Mouse (Mus musculus) ovary, adult 18-20 months (tissue): ENCODE measurements at regions not wholly inside any gene's neighbourhood (a gene's known extent, or its start where the extent isn't known, plus 50 kb on each side); places are given as distances from the start of the nearest gene placed in this dataset.

Experiments
- DNase-seq: peaks from one replicate; pipeline ENCODE4 v3.0.0; 2022; ENCODE audit warnings: low spot score, mixed read lengths

GRCm38 (mm10) chr12:77179138-77179537 lies 58.8 kb upstream of the Fut8 start:
- DNase-seq, result no peak

GRCm38 (mm10) chr12:77177811-77178578 lies 59.9 kb upstream of the Fut8 start:
- no peak for DNase-seq

- no peak for DNase-seq
Observed at GRCm38 (mm10) chr12:77177303-77177702, 60.6 kb upstream of the Fut8 start.

GRCm38 (mm10) chr12:77174032-77174431 lies 63.9 kb upstream of the Fut8 start:
- DNase-seq, result no peak

- DNase-seq, result no peak
Observed at GRCm38 (mm10) chr12:77172540-77172939, 65.4 kb upstream of the Fut8 start.

- no peak for DNase-seq
Observed at GRCm38 (mm10) chr12:77170257-77170656, 67.7 kb upstream of the Fut8 start.

- DNase-seq, result no peak
Observed at GRCm38 (mm10) chr12:77168367-77168766, 69.6 kb upstream of the Fut8 start.

- DNase-seq, result no peak
Observed at GRCm38 (mm10) chr12:77156698-77157097, 81.2 kb upstream of the Fut8 start.

- DNase-seq, result no peak
Observed at GRCm38 (mm10) chr12:77155626-77156025, 82.3 kb upstream of the Fut8 start.

- DNase-seq, result no peak
Observed at GRCm38 (mm10) chr12:77151471-77151870, 86.5 kb upstream of the Fut8 start.

- DNase-seq, result no peak
Observed at GRCm38 (mm10) chr12:77149835-77150234, 88.1 kb upstream of the Fut8 start.

GRCm38 (mm10) chr12:77148146-77148545 lies 89.8 kb upstream of the Fut8 start:
- DNase-seq, result no peak

GRCm38 (mm10) chr12:77143958-77144357 lies 94.0 kb upstream of the Fut8 start:
- no peak for DNase-seq

- no peak for DNase-seq
Observed at GRCm38 (mm10) chr12:77143521-77143920, 94.4 kb upstream of the Fut8 start.

GRCm38 (mm10) chr12:77143105-77143504 lies 94.8 kb upstream of the Fut8 start:
- DNase-seq, result no peak

GRCm38 (mm10) chr12:77142224-77142623 lies 95.7 kb upstream of the Fut8 start:
- no peak for DNase-seq

GRCm38 (mm10) chr12:77141260-77142201 lies 96.4 kb upstream of the Fut8 start:
- no peak for DNase-seq

GRCm38 (mm10) chr12:77140656-77141055 lies 97.3 kb upstream of the Fut8 start:
- no peak for DNase-seq

GRCm38 (mm10) chr12:77140141-77140540 lies 97.8 kb upstream of the Fut8 start:
- DNase-seq, result no peak

- DNase-seq, result no peak
Observed at GRCm38 (mm10) chr12:77139718-77140117, 98.2 kb upstream of the Fut8 start.

- no peak for DNase-seq
Observed at GRCm38 (mm10) chr12:77138506-77139201, 99.3 kb upstream of the Fut8 start.

GRCm38 (mm10) chr12:77137291-77137830 lies 100.6 kb upstream of the Fut8 start:
- DNase-seq, result no peak
